Mouse (Mus musculus): ENCODE measurements at regions not wholly inside any gene's neighbourhood (a gene's known extent, or its start where the extent isn't known, plus 50 kb on each side); places are given as distances from the start of the nearest gene placed in this dataset.

GRCm38 (mm10) chr3:60292940-60293339, 179.7 kb upstream of the Mbnl1 start:
- TF ChIP-seq CTCF (IDR thresholded peaks at IDR 0.05; ENCODE audit: insufficient read depth, low read depth, low read length) (no peak), POLR2A (IDR thresholded peaks at IDR 0.05; ENCODE audit: insufficient read depth, low read depth, low read length) (no peak)
- Histone ChIP-seq H3K4me3 (ENCODE audit: insufficient read depth, low read depth, low read length) (no peak overlapping the region), H3K4me1 (ENCODE audit: control insufficient read depth, insufficient read depth, low read length) (no peaks in the 10 kb centered on the region), H3K27ac (ENCODE audit: insufficient read depth, low read depth, low read length) (no peak overlapping the region)
- WGBS: 77% methylated on average over 2 of the region's 2 CpGs

- no peak for TF ChIP-seq POLR2A (IDR thresholded peaks at IDR 0.05; ENCODE audit: insufficient read depth, low read depth, low read length)
- no peak for TF ChIP-seq CTCF (IDR thresholded peaks at IDR 0.05; ENCODE audit: insufficient read depth, low read depth, low read length)
- no peaks in the 10 kb centered on the region for H3K4me1 ChIP-seq (ENCODE audit: control insufficient read depth, insufficient read depth, low read length)
These were observed 167.2 kb upstream of the Mbnl1 start for GRCm38 (mm10) chr3:60305399-60305798.

GRCm38 (mm10) chr3:60310402-60310801, 162.2 kb upstream of the Mbnl1 start:
- Histone ChIP-seq H3K4me3 (ENCODE audit: insufficient read depth, low read depth, low read length) (no peak overlapping the region), H3K4me1 (ENCODE audit: control insufficient read depth, insufficient read depth, low read length) (no peaks in the 10 kb centered on the region), H3K27ac (ENCODE audit: insufficient read depth, low read depth, low read length) (no peak overlapping the region)
- 92% methylated on average over 3 of the region's 3 CpGs for WGBS
- TF ChIP-seq POLR2A (IDR thresholded peaks at IDR 0.05; ENCODE audit: insufficient read depth, low read depth, low read length) (no peak), CTCF (IDR thresholded peaks at IDR 0.05; ENCODE audit: insufficient read depth, low read depth, low read length) (no peak)

More at GRCm38 (mm10) chr3:60305399-60305798, 167.2 kb upstream of the Mbnl1 start:
- WGBS: 85% methylated on average over 3 of the region's 3 CpGs
- Histone ChIP-seq H3K27ac (ENCODE audit: insufficient read depth, low read depth, low read length) (no peak overlapping the region), H3K4me3 (ENCODE audit: insufficient read depth, low read depth, low read length) (no peak overlapping the region)

- TF ChIP-seq CTCF (IDR thresholded peaks at IDR 0.05; ENCODE audit: insufficient read depth, low read depth, low read length) (no peak), POLR2A (IDR thresholded peaks at IDR 0.05; ENCODE audit: insufficient read depth, low read depth, low read length) (no peak)
- Histone ChIP-seq H3K4me1 (ENCODE audit: control insufficient read depth, insufficient read depth, low read length) (no peaks in the 10 kb centered on the region), H3K27ac (ENCODE audit: insufficient read depth, low read depth, low read length) (no peak overlapping the region), H3K4me3 (ENCODE audit: insufficient read depth, low read depth, low read length) (no peak overlapping the region)
- 87% methylated on average over 3 of the region's 3 CpGs for WGBS
These were observed 161.5 kb upstream of the Mbnl1 start for GRCm38 (mm10) chr3:60311178-60311577.

GRCm38 (mm10) chr3:60320213-60320936, 152.3 kb upstream of the Mbnl1 start:
- Histone ChIP-seq H3K4me3 (ENCODE audit: insufficient read depth, low read depth, low read length) (no peak overlapping the region), H3K27ac (ENCODE audit: insufficient read depth, low read depth, low read length) (no peak overlapping the region), H3K4me1 (ENCODE audit: control insufficient read depth, insufficient read depth, low read length) (no peaks in the 10 kb centered on the region)
- WGBS: 58% methylated on average over 1 of the region's 1 CpGs
- TF ChIP-seq CTCF (IDR thresholded peaks at IDR 0.05; ENCODE audit: insufficient read depth, low read depth, low read length): no peak
- no peak for TF ChIP-seq POLR2A (IDR thresholded peaks at IDR 0.05; ENCODE audit: insufficient read depth, low read depth, low read length)

- H3K4me1 ChIP-seq (ENCODE audit: control insufficient read depth, insufficient read depth, low read length): no peaks in the 10 kb centered on the region
- no peak overlapping the region for H3K27ac ChIP-seq (ENCODE audit: insufficient read depth, low read depth, low read length)
- TF ChIP-seq CTCF (IDR thresholded peaks at IDR 0.05; ENCODE audit: insufficient read depth, low read depth, low read length) (no peak), POLR2A (IDR thresholded peaks at IDR 0.05; ENCODE audit: insufficient read depth, low read depth, low read length) (no peak)
- no peak overlapping the region for H3K4me3 ChIP-seq (ENCODE audit: insufficient read depth, low read depth, low read length)
These were observed 149.1 kb upstream of the Mbnl1 start for GRCm38 (mm10) chr3:60323514-60323913.

- Histone ChIP-seq H3K4me3 (ENCODE audit: insufficient read depth, low read depth, low read length) (no peak overlapping the region), H3K4me1 (ENCODE audit: control insufficient read depth, insufficient read depth, low read length) (no peaks in the 10 kb centered on the region), H3K27ac (ENCODE audit: insufficient read depth, low read depth, low read length) (no peak overlapping the region)
- no peak for TF ChIP-seq CTCF (IDR thresholded peaks at IDR 0.05; ENCODE audit: insufficient read depth, low read depth, low read length)
- no peak for TF ChIP-seq POLR2A (IDR thresholded peaks at IDR 0.05; ENCODE audit: insufficient read depth, low read depth, low read length)
These were observed 148.2 kb upstream of the Mbnl1 start for GRCm38 (mm10) chr3:60324416-60324815.

- H3K4me3 ChIP-seq (ENCODE audit: insufficient read depth, low read depth, low read length): no peak overlapping the region
- H3K4me1 ChIP-seq (ENCODE audit: control insufficient read depth, insufficient read depth, low read length): no peaks in the 10 kb centered on the region
- TF ChIP-seq CTCF (IDR thresholded peaks at IDR 0.05; ENCODE audit: insufficient read depth, low read depth, low read length): no peak
- no peak for TF ChIP-seq POLR2A (IDR thresholded peaks at IDR 0.05; ENCODE audit: insufficient read depth, low read depth, low read length)
- H3K27ac ChIP-seq (ENCODE audit: insufficient read depth, low read depth, low read length): no peak overlapping the region
These were observed 147.7 kb upstream of the Mbnl1 start for GRCm38 (mm10) chr3:60324969-60325368.

- TF ChIP-seq CTCF (IDR thresholded peaks at IDR 0.05; ENCODE audit: insufficient read depth, low read depth, low read length) (no peak), POLR2A (IDR thresholded peaks at IDR 0.05; ENCODE audit: insufficient read depth, low read depth, low read length) (no peak)
- Histone ChIP-seq H3K4me1 (ENCODE audit: control insufficient read depth, insufficient read depth, low read length) (no peaks in the 10 kb centered on the region), H3K27ac (ENCODE audit: insufficient read depth, low read depth, low read length) (no peak overlapping the region), H3K4me3 (ENCODE audit: insufficient read depth, low read depth, low read length) (no peak overlapping the region)
These were observed 140.2 kb upstream of the Mbnl1 start for GRCm38 (mm10) chr3:60332460-60332859.

GRCm38 (mm10) chr3:60333669-60334068, 139.0 kb upstream of the Mbnl1 start:
- WGBS: 88% methylated on average over 2 of the region's 2 CpGs
- H3K27ac ChIP-seq (ENCODE audit: insufficient read depth, low read depth, low read length): no peak overlapping the region
- H3K4me3 ChIP-seq (ENCODE audit: insufficient read depth, low read depth, low read length): no peak overlapping the region
- H3K4me1 ChIP-seq (ENCODE audit: control insufficient read depth, insufficient read depth, low read length): no peaks in the 10 kb centered on the region
- no peak for TF ChIP-seq CTCF (IDR thresholded peaks at IDR 0.05; ENCODE audit: insufficient read depth, low read depth, low read length)
- no peak for TF ChIP-seq POLR2A (IDR thresholded peaks at IDR 0.05; ENCODE audit: insufficient read depth, low read depth, low read length)

All from olfactory bulb, adult 2 months (tissue).